Mouse (Mus musculus) 3T3-L1 (cell line): ENCODE measurements around the gene Krt9.
"Not testable (repeated sequence)": the region's sequence is repeated elsewhere in the genome, so short reads cannot be mapped to it uniquely, and the experiment has no call there.

Source experiments
- DNase-seq: peaks from one replicate; pipeline ENCODE4 v3.0.0-alpha.2; 2015; ENCODE audit warnings: low read depth, low spot score

The Krt9 gene

GRCm38 (mm10) chr11:100192992-100193391, at the start of gene Krt9:
TSS of gene Krt9 (minus strand) at chr11:100193246.
- no peak for DNase-seq

GRCm38 (mm10) chr11:100240272-100240671, 47.2 kb upstream of the Krt9 start:
- DNase-seq: not testable (repeated sequence)

- no peak for DNase-seq
Observed at GRCm38 (mm10) chr11:100221741-100222140, 28.7 kb upstream of the Krt9 start.

GRCm38 (mm10) chr11:100219304-100219703, 26.3 kb upstream of the Krt9 start:
- DNase-seq: no peak

- no peak for DNase-seq
Observed at GRCm38 (mm10) chr11:100208542-100208941, 15.5 kb upstream of the Krt9 start.

- DNase-seq: no peak
Observed at GRCm38 (mm10) chr11:100207498-100207897, 14.5 kb upstream of the Krt9 start, which contains the start of gene Krt14. TSS of gene Krt14 (minus strand) at chr11:100207548.

GRCm38 (mm10) chr11:100203448-100203847, 10.4 kb upstream of the Krt9 start:
- DNase-seq: peak; percentile 82

- DNase-seq: no peak
Observed at GRCm38 (mm10) chr11:100202906-100203305, 9.9 kb upstream of the Krt9 start.

GRCm38 (mm10) chr11:100200104-100200820, 7.2 kb upstream of the Krt9 start:
- DNase-seq: peak; percentile 48

- peak; percentile 93 for DNase-seq
Observed at GRCm38 (mm10) chr11:100198666-100199065, 5.6 kb upstream of the Krt9 start.

GRCm38 (mm10) chr11:100191820-100192219, 1.2 kb downstream of the Krt9 start:
- DNase-seq: no peak

GRCm38 (mm10) chr11:100186736-100187135, 6.3 kb downstream of the Krt9 start:
- DNase-seq: no peak

- DNase-seq: no peak
Observed at GRCm38 (mm10) chr11:100181725-100182124, 11.3 kb downstream of the Krt9 start.

GRCm38 (mm10) chr11:100179260-100179659, 13.8 kb downstream of the Krt9 start:
- no peak for DNase-seq

GRCm38 (mm10) chr11:100178307-100178706, 14.7 kb downstream of the Krt9 start:
- no peak for DNase-seq

GRCm38 (mm10) chr11:100176791-100177190, 16.3 kb downstream of the Krt9 start:
- DNase-seq: no peak

GRCm38 (mm10) chr11:100168765-100169762, 24.0 kb downstream of the Krt9 start:
- DNase-seq: peak; percentile 88

- no peak for DNase-seq
Observed at GRCm38 (mm10) chr11:100168071-100168470, 25.0 kb downstream of the Krt9 start.

- DNase-seq: no peak
Observed at GRCm38 (mm10) chr11:100164392-100164791, 28.7 kb downstream of the Krt9 start.

GRCm38 (mm10) chr11:100157908-100158477, 35.1 kb downstream of the Krt9 start:
- DNase-seq: no peak

- no peak for DNase-seq
Observed at GRCm38 (mm10) chr11:100157331-100157730, 35.7 kb downstream of the Krt9 start.
